Comparison of ENCODE assay signal across 8 mouse cellular contexts in the genomic region with DNA sequence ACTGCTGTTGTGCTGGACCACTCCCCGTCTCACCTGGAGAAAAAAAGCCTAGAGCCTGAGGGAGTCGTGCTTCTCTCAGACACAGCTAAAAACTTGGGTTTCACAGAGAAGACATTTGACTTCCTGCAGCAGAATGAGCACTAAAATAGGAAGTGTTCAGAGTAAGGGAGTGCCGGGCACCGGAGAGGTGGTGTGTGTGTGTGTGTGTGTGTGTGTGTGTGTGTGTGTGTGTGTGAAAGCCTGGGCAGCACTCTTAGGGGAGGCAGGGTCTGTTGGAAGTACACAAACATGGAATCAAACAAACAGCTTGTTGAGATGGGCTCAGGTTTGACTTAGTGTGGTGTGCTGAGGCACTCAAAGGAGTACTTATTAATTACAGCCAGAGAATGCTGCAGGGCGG. TPM values are rescaled to one million over a fixed set of nuclear protein-coding genes. Genes with fewer than 3 reads are reported as not detected.
A peak's percentile ranks its signal among the peaks of the same experiment; 100 is the strongest.
DNase-seq lines count a peak whose midpoint lies in the region; ATAC-seq and TF ChIP-seq lines count a peak whose summit lies in the region.

No protein-coding gene starts in this region.

- no peak for DNase-seq in cerebellum, adult 2 months
- no peak for DNase-seq in cerebellum, postnatal 36 days
- peak; percentile 67 for DNase-seq in T-cell, adult 2 months (ENCODE audit: low spot score)
- DNase-seq in ovary, postnatal 14 days (ENCODE audit: low spot score), result no peak
- no peak for DNase-seq in urinary bladder, postnatal 36 days (ENCODE audit: low spot score in 2 of 2)

- no peak for TF ChIP-seq POLR2A in cerebellum, adult 2 months (IDR thresholded peaks at IDR 0.05; ENCODE audit: borderline replicate concordance, insufficient read depth, low read length)

- H3K27me3 ChIP-seq in cerebellum, adult 2 months (ENCODE audit: control insufficient read depth, insufficient read depth, low read length), result no peaks in the 10 kb centered on the region
- no peaks in the 10 kb centered on the region for H3K27me3 ChIP-seq in hindbrain, embryonic 15.5 days
- no peaks in the 10 kb centered on the region for H3K27me3 ChIP-seq in megakaryocyte, embryonic 14.5 days (replicated peaks)
- H3K27me3 ChIP-seq in stomach, embryonic 15.5 days (replicated peaks), result no peaks in the 10 kb centered on the region

- H3K4me2 ChIP-seq in hindbrain, embryonic 15.5 days, result peak overlapping the region; percentile 76
- peak overlapping the region; percentile 88 for H3K4me2 ChIP-seq in stomach, embryonic 15.5 days

- 38% methylated on average over 5 of the region's 5 CpGs for WGBS in cerebellum, adult 2 months
- WGBS in hindbrain, embryonic 15.5 days, result 61% methylated on average over 5 of the region's 5 CpGs
- 32% methylated on average over 5 of the region's 5 CpGs for WGBS in stomach, embryonic 15.5 days

- no peak for ATAC-seq in hindbrain, embryonic 15.5 days (ENCODE audit: low FRiP score, low read depth)
- ATAC-seq in stomach, embryonic 15.5 days (ENCODE audit: insufficient read depth, low FRiP score, low read depth), result no peak

- H3K9me3 ChIP-seq in hindbrain, embryonic 15.5 days, result no peaks in the 10 kb centered on the region
- no peaks in the 10 kb centered on the region for H3K9me3 ChIP-seq in megakaryocyte, embryonic 14.5 days
- no peaks in the 10 kb centered on the region for H3K9me3 ChIP-seq in stomach, embryonic 15.5 days

- no peaks in the 10 kb centered on the region for H3K4me1 ChIP-seq in cerebellum, adult 2 months (ENCODE audit: control insufficient read depth, insufficient read depth, low read length)
- peaks cover 14% of the 10 kb centered on the region for H3K4me1 ChIP-seq in hindbrain, embryonic 15.5 days (replicated peaks)
- H3K4me1 ChIP-seq in megakaryocyte, embryonic 14.5 days, result peaks cover 68% of the 10 kb centered on the region
- H3K4me1 ChIP-seq in stomach, embryonic 15.5 days, result peaks cover 9% of the 10 kb centered on the region; the same call in 1 of the 2 replicates

- peak overlapping the region; percentile 13 for H3K4me3 ChIP-seq in cerebellum, adult 2 months (replicated peaks; ENCODE audit: insufficient read depth, low read depth, low read length)
- H3K4me3 ChIP-seq in hindbrain, embryonic 15.5 days, result peak overlapping the region; percentile 77
- peak overlapping the region; percentile 99 for H3K4me3 ChIP-seq in megakaryocyte, embryonic 14.5 days (replicated peaks)
- peak overlapping the region; percentile 95 for H3K4me3 ChIP-seq in stomach, embryonic 15.5 days (replicated peaks)

- peak overlapping the region; percentile 79; the same call in 1 of the 2 replicates for H3K9ac ChIP-seq in hindbrain, embryonic 15.5 days
- H3K9ac ChIP-seq in stomach, embryonic 15.5 days, result peak overlapping the region; percentile 71; the same call in 1 of the 2 replicates

- TF ChIP-seq CTCF in cerebellum, adult 2 months (IDR thresholded peaks at IDR 0.05; ENCODE audit: borderline replicate concordance, insufficient read depth, low read depth, low read length), result no peak

- peaks cover 7% of the 10 kb centered on the region for H3K36me3 ChIP-seq in hindbrain, embryonic 15.5 days
- peaks cover 35% of the 10 kb centered on the region for H3K36me3 ChIP-seq in megakaryocyte, embryonic 14.5 days (replicated peaks; ENCODE audit: low read length)
- H3K36me3 ChIP-seq in stomach, embryonic 15.5 days, result 0 out of 2 replicates have a peak, but pooled peaks cover 2% of the 10 kb centered on the region

- H3K27ac ChIP-seq in cerebellum, adult 2 months (ENCODE audit: insufficient read depth, low read length), result no peak overlapping the region
- no peak overlapping the region for H3K27ac ChIP-seq in hindbrain, embryonic 15.5 days (replicated peaks)
- 0 out of 2 replicates have a peak overlapping the region, but pooled peaks have one; percentile 64 for H3K27ac ChIP-seq in stomach, embryonic 15.5 days

RNA-seq across cellular contexts. Expression of a gene that starts 4.1 kb away (rescaled TPM):
- 66.9 and 71.5 TPM in 2 replicates for polyA plus RNA-seq in cerebellum, adult 2 months (2012; rRNA removed)
- polyA plus RNA-seq in hindbrain, embryonic 15.5 days (2015; fragmentation: Nextera tagmentation; extraction: Ambion mirVana), result 50.0 and 52.5 TPM in 2 replicates
- polyA plus RNA-seq in megakaryocyte, embryonic 14.5 days (2012; ENCODE audit: insufficient read depth, low replicate concordance), result 17.4 and 20.5 TPM in 2 replicates
- polyA plus RNA-seq in stomach, embryonic 15.5 days (2015; fragmentation: Nextera tagmentation; extraction: Ambion mirVana), result 50.4 and 53.4 TPM in 2 replicates

RNA-seq across cellular contexts. Expression of a gene that starts 5.0 kb away (rescaled TPM):
- polyA plus RNA-seq in cerebellum, adult 2 months (2012; rRNA removed), result 17.1 and 18.7 TPM in 2 replicates
- polyA plus RNA-seq in hindbrain, embryonic 15.5 days (2015; fragmentation: Nextera tagmentation; extraction: Ambion mirVana), result 17.5 and 21.4 TPM in 2 replicates
- 3.1 and 31.1 TPM in 2 replicates for polyA plus RNA-seq in megakaryocyte, embryonic 14.5 days (2012; ENCODE audit: insufficient read depth, low replicate concordance)
- polyA plus RNA-seq in stomach, embryonic 15.5 days (2015; fragmentation: Nextera tagmentation; extraction: Ambion mirVana), result 16.4 and 17.9 TPM in 2 replicates

RNA-seq across cellular contexts. Expression of a gene that starts 49.8 kb away (rescaled TPM):
- 3.1 and 3.2 TPM in 2 replicates for polyA plus RNA-seq in cerebellum, adult 2 months (2012; rRNA removed)
- polyA plus RNA-seq in hindbrain, embryonic 15.5 days (2015; fragmentation: Nextera tagmentation; extraction: Ambion mirVana), result 1.2 and 1.8 TPM in 2 replicates
- polyA plus RNA-seq in megakaryocyte, embryonic 14.5 days (2012; ENCODE audit: insufficient read depth, low replicate concordance), result not detected in 2 replicates
- 1.3 and 1.5 TPM in 2 replicates for polyA plus RNA-seq in stomach, embryonic 15.5 days (2015; fragmentation: Nextera tagmentation; extraction: Ambion mirVana)

Comparison
In these comparisons a context has a peak if more than half of its experiments do, and no peak if none do; other contexts are left out.
1. H3K4me3 ChIP-seq: peak in every context shown above with its lines; median percentile 99 in megakaryocyte, embryonic 14.5 days; 95 in stomach, embryonic 15.5 days; 77 in hindbrain, embryonic 15.5 days; 13 in cerebellum, adult 2 months.